Mouse (Mus musculus) ES-Bruce4 (cell line): ENCODE data around the gene Mdm1. TPM values are rescaled to one million over a fixed set of nuclear protein-coding genes. Genes with fewer than 3 reads are reported as not detected.

ENCODE experiments used
- H3K27ac ChIP-seq: 2 replicates; pipeline ENCODE4 v1.5.1; 2012; ENCODE audit warnings: low read length, inconsistent platforms; ENCODE audit not compliant: insufficient read depth
- H3K27me3 ChIP-seq: 2 replicates; pipeline ENCODE4 v1.6.1; 2012; ENCODE audit warnings: mild to moderate bottlenecking, low read length, inconsistent platforms; ENCODE audit not compliant: control insufficient read depth, poor library complexity, insufficient read depth, severe bottlenecking
- H3K36me3 ChIP-seq: 2 replicates; pipeline ENCODE4 v1.6.1; 2012; ENCODE audit warnings: inconsistent platforms, mild to moderate bottlenecking, low read length, moderate library complexity; ENCODE audit not compliant: control insufficient read depth, poor library complexity, insufficient read depth, severe bottlenecking
- H3K4me1 ChIP-seq: one replicate; pipeline ENCODE4 v1.8.1; 2011; ENCODE audit warnings: low read length; ENCODE audit not compliant: control insufficient read depth, insufficient read depth
- H3K4me3 ChIP-seq: 2 replicates; pipeline ENCODE4 v1.5.1; 2011; ENCODE audit warnings: low read depth, mild to moderate bottlenecking, low read length
- H3K9ac ChIP-seq: 2 replicates; pipeline ENCODE4 v1.6.1; 2012; ENCODE audit warnings: low read depth, mild to moderate bottlenecking, inconsistent platforms; ENCODE audit not compliant: poor library complexity, severe bottlenecking
- H3K9me3 ChIP-seq: replicated peaks from 2 replicates; pipeline ENCODE4 v1.6.1; 2012; ENCODE audit warnings: mild to moderate bottlenecking, low read length, inconsistent platforms; ENCODE audit not compliant: control insufficient read depth, poor library complexity, insufficient read depth, severe bottlenecking
- CTCF ChIP-seq: IDR thresholded peaks from one replicate; pipeline ENCODE4 v1.8.1; 2011; ENCODE audit warnings: low read depth, low read length
- EP300 ChIP-seq: IDR thresholded peaks from 2 replicates; pipeline ENCODE4 v1.6.1; 2011; ENCODE audit warnings: low read depth, low read length; ENCODE audit not compliant: insufficient read depth
- POLR2A ChIP-seq: IDR thresholded peaks from one replicate; pipeline ENCODE4 v1.8.1; 2011; ENCODE audit warnings: low read length; ENCODE audit not compliant: insufficient read depth
- polyA plus RNA-seq: library from polyadenylated mRNA; stranded (reverse); fragments of >200 nt; gene quantifications from 2 replicates; pipeline ENCODE4 v1.2.4, GENCODE M21; 2011; ENCODE audit warnings: low read depth; ENCODE audit not compliant: missing spikeins, insufficient read depth, insufficient read length

Gene Mdm1
- polyA plus RNA-seq, 1 experiment: 33.0 TPM

DNA sequence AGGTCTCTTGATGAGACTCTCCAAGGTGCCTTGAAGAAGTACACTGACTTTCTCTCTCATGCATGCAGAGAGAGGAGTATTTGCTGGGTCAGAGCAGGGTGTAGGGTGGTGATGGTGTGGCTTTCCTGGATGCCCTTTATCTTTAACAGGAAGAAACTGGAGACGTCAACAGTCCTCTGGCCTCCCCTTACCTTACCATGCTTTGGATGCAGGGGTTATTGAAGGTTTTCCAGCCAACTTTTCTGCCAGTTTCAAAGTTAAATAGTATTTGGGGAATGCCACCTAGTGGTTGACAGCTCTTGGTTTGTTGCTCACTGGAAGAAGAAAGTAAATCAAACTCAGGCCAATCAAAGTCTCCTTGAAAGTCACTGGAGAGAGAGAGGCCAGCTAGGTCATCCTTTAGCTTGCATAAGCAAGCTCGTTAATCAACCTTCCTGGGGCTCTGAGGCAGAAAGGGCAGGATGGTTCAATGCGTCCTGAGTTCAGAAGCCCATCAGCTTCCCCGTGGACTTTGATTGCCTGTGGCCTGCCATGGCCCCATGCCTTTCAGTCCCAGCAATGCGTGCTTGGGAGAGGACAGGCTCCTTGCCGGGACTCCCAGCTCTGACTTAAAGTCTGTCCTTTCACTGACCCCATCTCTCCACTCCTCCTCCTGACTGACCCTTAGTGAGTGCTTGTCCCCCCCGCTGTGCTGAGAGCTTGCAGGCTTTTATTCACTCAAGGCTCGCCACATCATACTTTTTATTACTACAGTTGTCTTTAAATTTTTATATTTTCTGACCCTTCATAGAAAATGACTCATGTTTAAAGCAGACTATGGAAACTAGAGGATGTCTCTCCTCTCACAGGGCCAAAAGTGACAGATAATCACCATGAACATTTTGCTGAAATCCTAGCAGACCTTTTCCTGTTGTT is 31.3 kb upstream of the Mdm1 start:
- Histone ChIP-seq H3K4me3 (no peak overlapping the region), H3K9ac (no peak overlapping the region), H3K4me1 (no peaks in the 10 kb centered on the region), H3K27me3 (no peaks in the 10 kb centered on the region; the same call in 1 of the 2 replicates), H3K36me3 (no peaks in the 10 kb centered on the region), H3K27ac (no peak overlapping the region), H3K9me3 (no peaks in the 10 kb centered on the region)
- TF ChIP-seq CTCF (no peak), EP300 (no peak), POLR2A (no peak)

DNA sequence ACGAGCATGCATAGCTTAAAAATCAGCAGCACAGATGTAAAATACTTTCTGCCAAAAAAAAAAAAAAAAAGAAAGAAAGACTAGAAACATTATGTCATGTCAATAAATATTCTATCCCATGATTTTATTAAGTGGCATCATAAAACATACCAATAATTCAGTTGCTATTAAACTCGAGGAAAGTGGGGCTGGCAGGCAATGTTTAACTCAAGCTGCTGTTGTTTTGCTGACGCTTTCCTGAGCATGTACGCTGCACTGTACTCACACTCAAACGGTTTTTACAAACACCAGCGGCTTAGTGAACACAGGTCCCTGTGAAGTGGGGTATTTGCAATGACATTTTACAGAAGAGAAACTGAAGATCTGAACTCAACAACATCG is 30.7 kb upstream of the Mdm1 start:
- Histone ChIP-seq H3K27me3 (no peaks in the 10 kb centered on the region; the same call in 1 of the 2 replicates), H3K9me3 (no peaks in the 10 kb centered on the region), H3K36me3 (no peaks in the 10 kb centered on the region), H3K4me3 (no peak overlapping the region), H3K27ac (no peak overlapping the region), H3K9ac (no peak overlapping the region), H3K4me1 (no peaks in the 10 kb centered on the region)
- TF ChIP-seq CTCF (no peak), EP300 (no peak), POLR2A (no peak)

DNA sequence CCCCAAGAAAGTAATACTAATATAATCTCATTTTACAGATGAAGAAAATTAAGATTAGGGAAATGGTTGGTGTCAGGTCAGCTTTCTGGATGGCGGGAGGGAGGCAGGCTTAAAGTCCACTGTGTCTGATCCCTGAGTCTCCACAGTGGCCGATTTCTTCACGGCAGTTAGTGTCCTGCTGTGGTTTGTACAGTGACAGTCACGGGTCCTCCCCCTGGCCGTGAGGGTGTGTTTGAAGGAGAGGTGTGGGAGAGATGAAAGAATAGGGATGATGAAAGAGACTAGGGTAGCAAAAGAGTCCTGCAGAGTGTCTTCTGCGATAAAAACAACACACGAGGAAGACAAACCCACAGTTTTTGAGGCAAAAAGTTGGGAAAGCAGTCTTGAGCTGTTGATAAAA is 30.0 kb upstream of the Mdm1 start:
- H3K9me3 ChIP-seq: no peaks in the 10 kb centered on the region
- H3K4me3 ChIP-seq: no peak overlapping the region
- no peaks in the 10 kb centered on the region for H3K4me1 ChIP-seq
- no peak overlapping the region for H3K27ac ChIP-seq
- H3K27me3 ChIP-seq: no peaks in the 10 kb centered on the region; the same call in 1 of the 2 replicates
- no peak for TF ChIP-seq CTCF
- no peak for TF ChIP-seq EP300
- no peak overlapping the region for H3K9ac ChIP-seq
- no peaks in the 10 kb centered on the region for H3K36me3 ChIP-seq

DNA sequence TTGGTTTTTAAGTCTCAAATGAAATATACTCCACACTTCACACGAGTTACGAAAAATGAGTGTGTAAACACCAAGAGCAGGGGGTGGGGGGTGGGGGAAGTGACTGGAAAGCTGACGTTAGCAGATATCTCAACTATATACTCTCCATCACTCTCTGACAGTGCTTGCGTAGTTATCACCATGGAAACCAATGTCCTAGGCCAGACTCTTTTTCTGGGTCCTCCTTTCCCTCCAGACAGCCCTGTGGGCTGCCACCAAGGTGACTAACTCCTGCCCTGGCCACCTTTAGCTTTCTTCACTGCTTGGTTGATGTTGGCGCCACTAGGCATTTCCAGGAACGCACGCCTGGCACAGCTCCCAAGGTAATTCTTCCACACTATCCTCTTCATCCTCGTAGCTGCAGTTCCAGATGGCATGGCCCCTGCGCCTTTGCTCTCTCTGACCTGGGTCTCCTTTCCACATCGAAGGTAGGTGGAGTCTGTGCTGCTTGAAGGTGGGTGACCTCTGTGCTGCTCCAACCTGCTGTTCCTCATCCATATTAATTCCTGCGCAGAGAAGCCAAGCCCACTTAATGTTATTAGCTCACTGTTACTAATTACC is 29.2 kb upstream of the Mdm1 start:
- TF ChIP-seq CTCF: no peak
- TF ChIP-seq POLR2A: no peak
- TF ChIP-seq EP300: no peak
- no peaks in the 10 kb centered on the region for H3K4me1 ChIP-seq
- no peaks in the 10 kb centered on the region for H3K36me3 ChIP-seq
- no peaks in the 10 kb centered on the region; the same call in 1 of the 2 replicates for H3K27me3 ChIP-seq
- no peak overlapping the region for H3K4me3 ChIP-seq
- no peaks in the 10 kb centered on the region for H3K9me3 ChIP-seq
- no peak overlapping the region for H3K27ac ChIP-seq
- no peak overlapping the region for H3K9ac ChIP-seq

GRCm38 (mm10) chr10:118113256-118113682 is 28.3 kb upstream of the Mdm1 start:
- no peak overlapping the region for H3K9ac ChIP-seq
- TF ChIP-seq POLR2A (no peak), CTCF (no peak), EP300 (no peak)
- no peaks in the 10 kb centered on the region; the same call in 1 of the 2 replicates for H3K27me3 ChIP-seq
- no peaks in the 10 kb centered on the region for H3K9me3 ChIP-seq
- no peak overlapping the region for H3K4me3 ChIP-seq
- H3K27ac ChIP-seq: no peak overlapping the region
- H3K4me1 ChIP-seq: no peaks in the 10 kb centered on the region
- H3K36me3 ChIP-seq: no peaks in the 10 kb centered on the region

- no peak for TF ChIP-seq POLR2A
- TF ChIP-seq EP300: no peak
- no peak for TF ChIP-seq CTCF
- no peak overlapping the region for H3K4me3 ChIP-seq
Measured at GRCm38 (mm10) chr10:118114271-118114670, 27.3 kb upstream of the Mdm1 start.

More at GRCm38 (mm10) chr10:118114271-118114670, 27.3 kb upstream of the Mdm1 start:
- Histone ChIP-seq H3K36me3 (no peaks in the 10 kb centered on the region), H3K9ac (no peak overlapping the region), H3K9me3 (no peaks in the 10 kb centered on the region), H3K4me1 (no peaks in the 10 kb centered on the region), H3K27ac (no peak overlapping the region), H3K27me3 (no peaks in the 10 kb centered on the region; the same call in 1 of the 2 replicates)
